Mouse (Mus musculus) lung, postnatal 0 days (tissue): ENCODE measurements around the gene Enox1.

Source experiments
- CTCF ChIP-seq: IDR thresholded peaks from 2 replicates; pipeline ENCODE4 v1.5.1; 2016; ENCODE audit warnings: antibody characterized with exemption, mild to moderate bottlenecking
- EP300 ChIP-seq: IDR thresholded peaks from 2 replicates; pipeline ENCODE4 v1.6.1; 2016; ENCODE audit warnings: antibody characterized with exemption, mild to moderate bottlenecking, control low read depth

- TF ChIP-seq EP300: no peak
- no peak for TF ChIP-seq CTCF
These were observed 99.1 kb downstream of the Enox1 start for GRCm38 (mm10) chr14:77255711-77256110.
